12 mouse cellular contexts compared by ENCODE assay signal in genomic region chr2:109153402-109154050, GRCm38 (mm10).
DNase-seq lines count a peak whose midpoint lies in the region; ATAC-seq and TF ChIP-seq lines count a peak whose summit lies in the region.
"Had no signal": no experiment of that assay in that cellular context is flagged by ENCODE, and none has a peak within 500 bp of the region (broad histone marks: within the 10 kb centered on the region; RNA-seq: fewer than 3 reads in every experiment).

No protein-coding gene starts in this region.

- CTCF ChIA-PET in Patski (lab: Charles Lee): interaction anchor here (1.4 to 1.5 kb wide), 2 partner anchors 13 to 16 kb away, joined by 3 to 4 read pairs; no protein-coding TSS in a partner anchor

- DNase-seq in heart, postnatal 10 days: peak; percentile 12 to 20
- no peak for DNase-seq in heart, postnatal 25 days (ENCODE audit: low spot score)
- peak; percentile 9 for DNase-seq in Patski (ENCODE audit: low read depth, low spot score)
- peak; percentile 60 for DNase-seq in fibroblast of lung, adult 2 months (ENCODE audit: low read depth)
- peak; percentile 9 to 38 for DNase-seq in layer of hippocampus, postnatal 10 days (ENCODE audit: low spot score in 2 of 2)
- DNase-seq in kidney, postnatal 4 days: no peak
- no peak for DNase-seq in lung, postnatal 36 days
- DNase-seq: kidney, postnatal 10 days; spleen, adult 18-20 months; thymus, postnatal 4 days had no signal

- no peak for TF ChIP-seq CTCF in Patski (IDR thresholded peaks at IDR 0.05)

- POLR2A ChIA-PET in Patski (lab: Charles Lee): no interaction called here

- intact Hi-C loops in heart, postnatal 10 days (cut with DNase I): no loop called here
- intact Hi-C loops in heart, postnatal 25 days (cut with DNase I): no loop called here

- ATAC-seq in Patski: peak; percentile 79
- no peak for ATAC-seq in granulocyte monocyte progenitor cell, adult 5-6 weeks (replicated peaks; ENCODE audit: poor library complexity, severe bottlenecking)

- no peaks in the 10 kb centered on the region for H3K27me3 ChIP-seq in Patski
- H3K27me3 ChIP-seq: limb, embryonic 15.5 days had no signal

- in situ Hi-C loops in Patski (cut with MboI; ENCODE audit: low pct_unique_long_range_greater_than_20kb): no loop called here

Comparison
In these comparisons a context has a peak if more than half of its experiments do, and no peak if none do; other contexts are left out.
1. DNase-seq: peak in heart, postnatal 10 days (2 of 2), Patski (single experiment), fibroblast of lung, adult 2 months (single experiment) and layer of hippocampus, postnatal 10 days (2 of 2); none in heart, postnatal 25 days (single experiment), kidney, postnatal 4 days (0 of 2) and lung, postnatal 36 days (single experiment).